Mouse (Mus musculus) ovary, adult 18-20 months (tissue): ENCODE results near the gene Ttc25.
"Not testable (repeated sequence)": the region's sequence is repeated elsewhere in the genome, so short reads cannot be mapped to it uniquely, and the experiment has no call there.

Source experiments
- DNase-seq: peaks from one replicate; pipeline ENCODE4 v3.0.0; 2022; ENCODE audit warnings: low spot score, mixed read lengths

Gene Ttc25

DNA sequence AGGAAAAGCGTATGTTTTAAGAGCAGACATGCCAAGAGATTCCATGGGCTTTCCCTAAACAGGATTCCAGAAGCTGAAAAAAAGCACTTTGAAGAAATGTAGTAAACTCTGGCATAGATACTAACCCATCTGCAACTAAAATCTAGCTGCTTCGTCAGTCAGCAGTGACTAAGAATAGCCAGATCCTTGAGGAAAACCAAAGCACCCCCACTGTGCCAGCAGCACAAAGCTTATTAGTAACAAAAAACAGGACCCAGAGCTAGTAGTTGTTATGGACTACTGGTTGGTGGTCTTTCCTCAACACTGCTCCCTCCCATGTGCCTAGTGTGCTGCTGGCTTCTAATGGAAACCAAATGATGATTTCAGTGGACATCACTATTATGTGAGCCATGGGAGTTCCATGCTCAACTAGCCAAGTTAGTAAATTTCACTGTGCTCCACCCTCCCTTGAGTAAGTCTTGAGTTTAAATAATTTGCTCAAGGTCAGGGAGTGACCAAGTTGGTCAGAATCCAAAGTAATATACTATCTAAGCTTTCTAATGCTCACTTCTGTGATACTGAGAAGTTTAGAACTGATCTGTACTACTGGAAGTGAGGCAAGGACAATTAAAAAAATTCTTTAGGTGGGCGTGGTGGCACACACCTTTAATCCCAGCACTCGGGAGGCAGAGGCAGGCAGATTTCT is 59.1 kb downstream of the Ttc25 start:
- DNase-seq, result no peak

DNA sequence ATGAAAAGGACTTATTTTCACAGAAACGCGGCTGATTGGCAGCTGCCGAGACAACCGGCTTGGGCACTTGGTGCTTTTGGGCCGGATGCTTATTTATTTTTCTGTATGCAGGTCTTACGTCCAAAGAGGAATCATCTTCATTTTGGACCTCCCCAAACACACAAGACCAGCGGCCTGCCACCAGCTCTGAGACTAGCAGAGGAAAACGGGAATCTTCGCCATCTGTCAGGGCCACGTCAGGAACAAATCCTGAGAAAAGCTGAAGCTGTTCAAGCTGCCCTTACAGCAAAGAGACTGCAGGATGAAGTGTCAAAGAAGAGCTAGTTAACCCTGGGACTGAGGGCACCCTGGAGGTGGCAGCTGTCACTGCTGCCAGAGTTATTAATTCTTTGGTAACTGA is 60.0 kb downstream of the Ttc25 start:
- no peak for DNase-seq

DNA sequence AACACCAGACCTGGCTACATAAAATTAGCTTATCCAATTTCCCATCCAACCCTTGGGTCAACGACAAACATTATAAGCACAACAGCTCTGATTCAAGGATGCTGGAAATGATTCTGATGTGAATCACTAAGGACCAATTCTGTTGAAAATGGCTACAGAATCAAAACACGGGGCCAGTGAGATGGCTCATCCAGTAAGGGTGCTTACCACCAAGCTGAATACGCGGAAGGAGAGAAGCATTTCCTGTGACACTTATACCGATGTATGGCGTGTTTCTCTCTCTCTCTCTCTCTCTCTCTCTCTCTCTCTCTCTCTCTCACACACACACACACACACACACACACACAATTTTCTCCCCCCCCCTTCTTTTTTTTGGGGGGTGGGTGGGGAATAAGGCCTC is 61.7 kb downstream of the Ttc25 start:
- DNase-seq, result no peak

DNA sequence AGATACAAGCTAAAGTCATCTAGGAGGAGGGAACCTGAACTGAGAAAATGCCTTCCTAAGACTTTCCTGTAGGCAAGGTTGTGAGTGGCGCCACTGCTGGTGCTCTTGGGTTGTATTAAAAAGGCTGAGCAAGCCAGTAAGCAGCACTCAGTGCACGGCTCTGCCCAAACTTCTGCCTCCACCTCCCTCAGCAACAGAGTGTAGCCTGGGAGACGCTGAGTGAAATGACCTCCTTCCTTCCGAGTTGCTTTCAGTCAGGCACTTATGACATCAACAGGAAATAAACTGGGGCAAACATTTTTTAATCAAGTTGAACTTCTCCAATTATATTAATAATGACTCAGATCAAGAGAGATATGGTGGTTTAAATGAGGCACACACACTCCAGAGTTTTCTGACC is 63.4 kb downstream of the Ttc25 start:
- DNase-seq, result no peak

DNA sequence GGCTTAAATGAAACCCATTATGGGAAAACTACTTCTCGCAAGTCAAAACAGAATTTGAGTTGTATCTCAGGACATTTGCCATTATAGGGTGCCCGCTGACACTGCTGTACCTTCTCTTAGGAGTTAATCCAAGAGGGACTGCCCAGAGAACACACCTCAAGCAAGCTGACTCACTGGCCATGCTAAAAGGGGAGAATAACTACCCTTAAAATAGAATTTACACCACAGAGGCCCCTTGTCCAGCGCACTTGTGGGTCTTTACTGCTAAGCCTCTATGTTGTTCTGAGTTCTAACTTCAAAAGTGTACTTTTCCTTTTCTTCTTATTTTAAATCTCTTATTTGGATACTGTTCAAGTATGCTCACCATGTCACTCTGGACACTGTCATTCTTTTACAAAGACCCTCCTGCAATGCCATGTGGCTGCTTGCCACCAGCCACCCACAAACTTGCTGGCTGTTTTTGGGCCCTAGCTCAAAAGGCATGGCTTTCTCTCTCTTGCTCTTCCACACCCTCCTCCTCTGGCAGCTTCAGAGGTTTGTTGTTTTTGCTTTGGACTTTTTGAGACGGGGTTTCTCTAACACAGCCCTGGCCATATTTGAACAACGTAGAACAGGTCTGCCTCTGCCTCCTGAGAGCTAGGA is 64.1 kb downstream of the Ttc25 start:
- DNase-seq, result no peak

DNA sequence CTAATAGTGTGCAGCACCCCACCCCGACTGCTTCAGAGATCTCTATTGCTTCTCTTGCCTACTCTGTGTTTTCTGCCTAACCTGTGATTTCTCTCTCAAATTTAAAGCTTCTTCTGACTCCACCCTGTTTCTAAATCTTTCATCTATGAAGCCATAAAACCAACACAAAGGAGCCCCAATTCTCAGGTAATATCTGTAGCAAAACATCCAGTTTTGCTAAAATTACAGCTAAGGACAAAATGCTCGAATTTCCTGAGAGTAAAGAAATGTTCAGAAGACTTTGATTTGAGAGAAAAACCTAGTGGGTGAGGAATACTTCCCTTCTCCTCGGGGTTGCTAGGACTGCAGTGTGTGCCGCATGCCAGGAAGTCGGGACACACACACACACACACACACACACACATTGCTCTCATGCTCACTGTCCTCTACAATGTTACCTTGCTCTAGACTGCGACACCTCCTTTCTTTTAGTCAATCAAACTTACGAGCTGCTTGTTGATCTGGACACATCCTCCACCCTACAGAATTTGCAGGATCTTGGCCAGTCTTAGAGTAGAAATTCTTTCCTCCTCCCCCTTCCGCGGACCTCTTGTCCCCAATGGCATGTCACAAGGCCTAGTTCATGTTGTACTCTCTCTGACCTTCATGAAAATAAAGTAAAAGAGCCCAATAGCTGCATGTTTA is 64.7 kb downstream of the Ttc25 start:
- no peak for DNase-seq

DNA sequence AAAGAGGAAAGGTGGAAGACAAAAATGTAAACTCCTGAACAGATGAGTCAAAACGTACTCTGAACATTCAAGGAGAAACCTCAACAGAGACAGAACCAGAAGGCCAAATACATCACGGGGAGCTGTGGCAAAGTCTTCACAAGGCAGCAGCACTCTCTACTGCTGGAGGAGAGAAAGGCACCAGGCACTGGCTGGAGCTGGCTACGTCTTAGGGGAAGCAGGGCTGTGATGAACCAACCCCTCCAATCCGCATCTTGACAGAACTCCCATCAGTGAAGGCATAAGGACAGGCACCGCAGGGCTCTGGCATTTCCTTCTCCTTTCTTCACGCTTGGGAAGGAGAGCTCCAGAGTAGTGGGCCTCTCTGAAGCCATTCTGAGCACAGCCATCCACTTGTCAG is 66.2 kb downstream of the Ttc25 start:
- no peak for DNase-seq

DNA sequence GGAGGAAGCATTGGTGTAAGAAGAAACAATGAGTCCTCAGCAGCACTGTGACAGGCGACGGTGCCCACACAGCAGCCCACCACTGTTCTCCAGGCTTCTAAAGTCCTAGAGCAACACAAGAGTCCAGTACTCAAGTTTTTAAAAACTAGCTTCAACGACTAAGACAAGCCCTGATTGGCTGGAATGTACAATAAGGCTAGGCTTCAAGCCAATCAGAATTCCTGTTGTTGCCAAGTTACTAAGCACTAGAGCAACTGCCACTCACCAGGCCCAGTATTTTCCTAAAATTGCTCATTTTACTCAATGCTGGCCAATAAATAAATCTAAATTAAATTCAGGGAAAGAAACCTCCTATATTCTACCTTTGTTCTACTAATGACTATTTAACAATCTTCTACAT is 67.8 kb downstream of the Ttc25 start:
- no peak for DNase-seq

DNA sequence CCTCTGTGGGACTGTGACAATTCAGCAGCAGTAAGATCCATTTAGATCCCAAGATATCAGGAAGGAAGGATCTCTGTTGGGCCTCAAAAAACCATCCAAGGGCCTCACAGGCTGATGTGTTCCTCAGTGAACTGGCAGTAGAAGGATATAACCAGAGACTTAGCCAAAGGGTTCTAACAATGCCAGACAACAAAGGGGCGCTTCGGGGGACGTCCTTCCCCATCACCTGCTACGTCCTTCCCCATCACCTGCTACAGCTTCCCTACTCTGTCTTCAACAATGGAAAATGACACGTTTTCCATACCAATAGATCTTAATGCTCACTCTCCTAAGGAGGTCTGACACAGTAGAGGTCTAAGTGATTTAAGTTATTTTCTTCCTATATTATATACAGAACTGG is 70.9 kb downstream of the Ttc25 start:
- no peak for DNase-seq

DNA sequence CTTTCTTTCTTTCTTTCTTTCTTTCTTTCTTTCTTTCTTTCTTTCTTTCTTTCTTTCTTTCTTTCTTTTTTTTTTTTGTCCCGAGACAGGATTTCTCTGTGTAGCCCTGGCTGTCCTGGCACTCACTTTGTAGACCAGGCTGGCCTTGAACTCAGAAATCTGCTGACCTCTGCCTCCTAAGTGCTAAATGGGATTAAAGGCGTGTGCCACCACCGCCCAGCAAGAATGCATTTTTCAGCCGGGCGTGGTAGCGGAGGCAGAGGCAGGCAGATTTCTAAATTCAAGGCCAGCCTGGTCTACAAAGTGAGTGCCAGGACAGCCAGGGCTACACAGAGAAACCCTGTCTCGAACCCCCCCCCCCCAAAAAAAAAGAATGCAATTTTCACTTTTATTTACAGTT is 71.4 kb downstream of the Ttc25 start:
- DNase-seq, result not testable (repeated sequence)

DNA sequence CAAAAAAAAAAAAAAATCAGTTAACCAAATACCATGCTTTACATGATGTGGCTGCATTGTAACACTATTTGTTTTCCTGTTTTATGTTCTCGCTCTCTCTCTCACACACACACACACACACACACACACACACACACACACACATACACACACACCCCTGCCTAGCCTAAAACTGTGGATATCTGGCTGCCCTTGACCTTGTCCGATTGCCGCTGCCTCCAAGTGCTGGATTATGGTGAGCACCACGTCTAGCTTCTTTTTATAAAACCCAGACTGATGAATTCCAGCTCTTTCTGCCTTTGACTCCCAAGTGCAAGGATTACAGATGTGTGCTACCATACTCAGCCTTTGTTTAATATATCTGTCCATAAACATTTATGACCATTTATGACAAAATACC is 72.1 kb downstream of the Ttc25 start:
- DNase-seq, result peak; percentile 25

DNA sequence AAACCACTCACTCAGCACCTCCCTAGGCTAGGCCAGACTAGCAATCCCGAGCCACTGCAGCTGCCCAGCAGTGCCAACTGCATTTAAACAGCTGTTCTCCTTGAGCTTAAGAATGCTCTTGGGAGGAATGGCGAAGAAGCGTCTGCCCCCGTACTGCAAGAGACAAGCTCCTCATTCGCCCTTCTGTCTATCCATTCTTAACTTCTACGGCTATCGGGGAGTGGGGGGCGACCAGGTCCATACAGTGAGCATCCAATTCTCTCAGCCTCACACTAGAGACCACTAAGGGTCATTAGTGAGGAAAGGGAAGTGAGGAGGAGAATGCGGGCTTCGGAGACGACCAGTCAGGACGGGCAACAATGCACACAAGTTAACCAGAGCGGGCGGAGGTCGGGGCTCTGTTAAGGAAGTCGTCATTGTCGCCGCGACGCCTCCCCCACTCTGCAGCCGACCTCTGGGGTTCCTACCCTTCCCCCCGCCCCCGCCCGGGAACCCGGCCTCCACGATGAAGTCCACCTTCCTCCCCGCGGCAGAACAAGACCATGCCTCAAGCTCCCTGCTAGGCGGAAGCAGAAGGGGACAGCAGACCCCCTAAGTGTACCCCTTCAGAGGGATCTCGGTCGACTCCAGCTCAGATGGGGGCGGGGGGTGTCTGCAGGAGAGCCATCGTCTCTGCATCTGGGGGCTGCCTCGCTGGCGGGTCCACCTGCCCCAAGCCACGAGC is 73.5 kb downstream of the Ttc25 start, which contains the start of gene Nkiras2:
TSS of gene Nkiras2 (plus strand) at position 484 of the 724 bp plus-strand sequence.
- peak; percentile 37 for DNase-seq

DNA sequence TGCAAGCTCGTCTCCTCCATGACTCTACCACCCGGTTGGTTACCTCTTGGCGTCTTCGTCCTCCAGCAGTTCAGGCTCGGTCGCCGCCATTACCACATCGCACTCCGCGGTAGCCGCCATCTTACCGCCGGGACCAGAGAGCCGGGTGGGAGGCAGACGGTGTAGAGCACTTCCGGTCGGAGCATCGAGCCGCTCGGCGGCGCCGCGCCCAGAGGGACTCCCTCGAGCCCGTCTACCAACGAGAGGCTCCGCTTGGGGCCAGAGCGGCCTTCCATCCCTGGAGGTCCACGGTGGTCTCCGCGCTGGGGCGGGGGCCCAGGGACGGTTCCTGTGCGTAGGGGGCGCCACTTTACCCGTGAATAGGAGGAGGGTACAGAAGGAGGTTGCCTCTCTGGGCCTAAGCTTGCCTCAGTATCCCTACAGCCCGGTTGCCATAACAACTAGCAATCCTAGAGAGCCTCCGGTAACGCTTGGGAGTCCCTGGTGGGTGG is 74.1 kb downstream of the Ttc25 start:
- peak; percentile 91 for DNase-seq

DNA sequence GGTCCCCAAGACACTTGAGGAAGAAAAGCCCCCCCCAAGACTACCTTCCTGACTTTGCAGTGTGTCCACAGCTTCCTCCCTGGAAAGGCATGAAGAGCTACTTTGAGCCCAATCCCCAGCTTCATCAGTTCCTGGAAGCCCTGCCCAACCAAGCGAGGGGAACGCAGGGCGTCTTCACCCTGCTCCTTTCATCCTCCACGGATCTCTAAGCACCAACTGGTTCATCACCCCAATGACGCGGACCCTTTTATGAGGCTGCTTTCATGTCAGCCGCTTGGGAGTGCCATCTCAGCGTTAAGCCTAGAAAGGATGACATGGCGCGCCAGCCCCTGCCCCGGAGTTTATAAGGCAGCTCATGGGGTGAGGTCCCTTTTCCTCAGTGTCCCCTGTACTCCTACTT is 74.6 kb downstream of the Ttc25 start, which contains the start of gene Dnajc7:
TSS of gene Dnajc7 (minus strand) at position 187 of the 400 bp plus-strand sequence.
- no peak for DNase-seq
